Mouse (Mus musculus): ENCODE results near the gene Crebl2. TPM values are rescaled to one million over a fixed set of nuclear protein-coding genes. Genes with fewer than 3 reads are reported as not detected.

Crebl2 gene
- polyA plus RNA-seq, 1 experiment from 2014 or later = 2.2 TPM

- Histone ChIP-seq H3K4me2 (no peak overlapping the region), H3K4me1 (replicated peaks) (peaks cover 3% of the 10 kb centered on the region), H3K27me3 (no peaks in the 10 kb centered on the region), H3K27ac (no peak overlapping the region), H3K4me3 (no peak overlapping the region), H3K9ac (no peak overlapping the region), H3K36me3 (no peaks in the 10 kb centered on the region), H3K9me3 (replicated peaks) (no peaks in the 10 kb centered on the region)
- ATAC-seq (replicated peaks; ENCODE audit: insufficient number of reproducible peaks, insufficient read depth, low FRiP score, low read depth) = no peak
- WGBS = 64% methylated on average over 10 of the region's 10 CpGs
Measured at GRCm38 (mm10) chr6:134822844-134823243, 7.1 kb upstream of the Crebl2 start.

DNA sequence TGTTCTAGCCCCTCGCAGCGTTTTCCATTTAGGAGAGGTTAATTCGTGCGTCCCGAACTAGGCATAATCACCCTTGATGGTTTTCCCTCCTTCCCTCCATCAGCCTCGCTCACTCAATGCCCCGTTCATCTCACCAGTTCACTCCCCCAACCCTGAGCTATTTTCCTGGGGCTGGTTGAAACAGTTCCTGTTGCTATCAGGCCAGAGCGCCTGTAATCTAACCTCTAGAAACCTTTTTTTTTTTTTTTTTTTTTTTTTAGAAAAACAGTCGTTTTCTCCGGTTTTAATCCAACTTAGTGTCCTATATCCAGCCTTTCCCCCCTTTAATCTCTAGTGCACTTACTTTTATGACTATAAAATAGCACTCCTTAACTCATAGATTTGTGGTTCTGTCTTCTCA, 822 bp downstream of the Crebl2 start:
- H3K4me2 ChIP-seq = peak overlapping the region; percentile 76
- H3K9me3 ChIP-seq (replicated peaks) = no peaks in the 10 kb centered on the region
- ATAC-seq (replicated peaks; ENCODE audit: insufficient number of reproducible peaks, insufficient read depth, low FRiP score, low read depth) = no peak
- peak overlapping the region; percentile 52 for H3K9ac ChIP-seq
- H3K4me3 ChIP-seq = peak overlapping the region; percentile 79
- H3K36me3 ChIP-seq = no peaks in the 10 kb centered on the region
- no peaks in the 10 kb centered on the region for H3K27me3 ChIP-seq
- peak overlapping the region; percentile 97 for H3K27ac ChIP-seq
- H3K4me1 ChIP-seq (replicated peaks) = peaks cover 10% of the 10 kb centered on the region
- 1% methylated on average over 10 of the region's 10 CpGs for WGBS

GRCm38 (mm10) chr6:134834585-134835251, 4.8 kb downstream of the Crebl2 start:
- H3K4me3 ChIP-seq = no peak overlapping the region
- no peak overlapping the region for H3K27ac ChIP-seq
- H3K27me3 ChIP-seq = no peaks in the 10 kb centered on the region
- no peak overlapping the region for H3K4me2 ChIP-seq
- H3K9ac ChIP-seq = no peak overlapping the region
- H3K4me1 ChIP-seq (replicated peaks) = no peaks in the 10 kb centered on the region
- no peak for ATAC-seq (replicated peaks; ENCODE audit: insufficient number of reproducible peaks, insufficient read depth, low FRiP score, low read depth)
- 75% methylated on average over 9 of the region's 9 CpGs for WGBS
- H3K9me3 ChIP-seq (replicated peaks) = no peaks in the 10 kb centered on the region
- H3K36me3 ChIP-seq = no peaks in the 10 kb centered on the region

- no peak overlapping the region for H3K4me2 ChIP-seq
- WGBS = 80% methylated on average over 4 of the region's 4 CpGs
- no peak overlapping the region for H3K27ac ChIP-seq
- ATAC-seq (replicated peaks; ENCODE audit: insufficient number of reproducible peaks, insufficient read depth, low FRiP score, low read depth) = no peak
- H3K27me3 ChIP-seq = no peaks in the 10 kb centered on the region
- no peaks in the 10 kb centered on the region for H3K36me3 ChIP-seq
- H3K9me3 ChIP-seq (replicated peaks) = no peaks in the 10 kb centered on the region
- no peaks in the 10 kb centered on the region for H3K4me1 ChIP-seq (replicated peaks)
- H3K4me3 ChIP-seq = no peak overlapping the region
- no peak overlapping the region for H3K9ac ChIP-seq
Measured at GRCm38 (mm10) chr6:134838111-134838510, 8.2 kb downstream of the Crebl2 start.

- WGBS = 56% methylated on average over 2 of the region's 2 CpGs
- H3K9me3 ChIP-seq (replicated peaks) = no peaks in the 10 kb centered on the region
- no peak overlapping the region for H3K27ac ChIP-seq
- no peak overlapping the region for H3K9ac ChIP-seq
- H3K4me2 ChIP-seq = no peak overlapping the region
- no peaks in the 10 kb centered on the region for H3K27me3 ChIP-seq
- no peak for ATAC-seq (replicated peaks; ENCODE audit: insufficient number of reproducible peaks, insufficient read depth, low FRiP score, low read depth)
- H3K36me3 ChIP-seq = no peaks in the 10 kb centered on the region
- H3K4me3 ChIP-seq = no peak overlapping the region
- H3K4me1 ChIP-seq (replicated peaks) = no peaks in the 10 kb centered on the region
Measured at GRCm38 (mm10) chr6:134840346-134840745, 10.4 kb downstream of the Crebl2 start.

DNA sequence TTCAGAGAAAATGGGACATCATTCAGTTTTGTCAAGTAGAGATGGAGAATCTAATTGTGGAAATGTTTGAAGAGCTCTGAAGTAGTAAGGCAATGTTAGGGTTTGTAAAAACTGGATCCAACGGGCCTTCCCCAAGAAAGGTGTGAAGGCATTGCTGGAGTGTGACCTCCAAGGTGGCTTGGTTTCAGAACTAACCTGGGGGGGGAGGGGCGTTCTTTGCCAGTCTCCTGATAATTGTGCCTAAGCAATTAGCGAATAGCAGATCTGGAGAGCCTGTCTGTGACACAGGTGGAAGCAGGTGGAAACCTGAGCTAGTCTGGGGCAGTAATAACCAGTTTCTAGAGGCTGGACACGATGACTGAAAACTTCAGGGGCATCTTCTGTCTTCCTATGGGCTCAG, 15.8 kb downstream of the Crebl2 start:
- no peak overlapping the region for H3K9ac ChIP-seq
- H3K27ac ChIP-seq = no peak overlapping the region
- no peak for ATAC-seq (replicated peaks; ENCODE audit: insufficient number of reproducible peaks, insufficient read depth, low FRiP score, low read depth)
- no peaks in the 10 kb centered on the region for H3K9me3 ChIP-seq (replicated peaks)
- WGBS = 85% methylated on average over 4 of the region's 4 CpGs
- no peaks in the 10 kb centered on the region for H3K4me1 ChIP-seq (replicated peaks)
- H3K4me2 ChIP-seq = no peak overlapping the region
- no peaks in the 10 kb centered on the region for H3K27me3 ChIP-seq
- no peak overlapping the region for H3K4me3 ChIP-seq
- peaks cover 2% of the 10 kb centered on the region; the same call in 1 of the 2 replicates for H3K36me3 ChIP-seq

GRCm38 (mm10) chr6:134846308-134846707, 16.4 kb downstream of the Crebl2 start:
- no peak overlapping the region for H3K4me3 ChIP-seq
- no peak overlapping the region for H3K27ac ChIP-seq
- no peak overlapping the region for H3K4me2 ChIP-seq
- no peaks in the 10 kb centered on the region for H3K27me3 ChIP-seq
- no peak for ATAC-seq (replicated peaks; ENCODE audit: insufficient number of reproducible peaks, insufficient read depth, low FRiP score, low read depth)
- no peaks in the 10 kb centered on the region for H3K4me1 ChIP-seq (replicated peaks)
- WGBS = 76% methylated on average over 6 of the region's 6 CpGs
- no peak overlapping the region for H3K9ac ChIP-seq
- H3K36me3 ChIP-seq = peaks cover 2% of the 10 kb centered on the region; the same call in 1 of the 2 replicates
- no peaks in the 10 kb centered on the region for H3K9me3 ChIP-seq (replicated peaks)

DNA sequence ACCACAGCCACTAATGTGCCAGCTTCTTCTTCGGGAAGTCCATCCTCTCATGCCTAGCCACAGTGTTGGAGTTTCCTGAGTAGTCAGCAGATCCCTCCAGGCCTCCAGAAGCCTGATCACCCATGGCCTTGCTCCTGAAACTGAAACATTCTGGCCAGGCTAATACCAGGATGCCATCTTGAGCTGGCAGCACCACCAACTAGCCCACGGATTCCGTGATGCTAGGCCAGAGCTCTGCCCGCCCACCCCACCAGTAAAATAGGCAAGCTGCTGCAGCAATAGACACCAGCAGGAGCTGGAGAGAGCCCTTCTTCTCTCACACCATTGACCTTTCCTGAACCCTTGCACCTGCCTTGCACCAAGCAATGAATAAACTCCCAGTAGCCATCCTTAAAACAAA, 17.6 kb downstream of the Crebl2 start:
- H3K36me3 ChIP-seq = peaks cover 2% of the 10 kb centered on the region; the same call in 1 of the 2 replicates
- H3K9me3 ChIP-seq (replicated peaks) = no peaks in the 10 kb centered on the region
- H3K27ac ChIP-seq = no peak overlapping the region
- H3K4me2 ChIP-seq = no peak overlapping the region
- 84% methylated on average over 4 of the region's 4 CpGs for WGBS
- H3K4me3 ChIP-seq = no peak overlapping the region
- no peaks in the 10 kb centered on the region for H3K27me3 ChIP-seq
- no peaks in the 10 kb centered on the region for H3K4me1 ChIP-seq (replicated peaks)
- no peak overlapping the region for H3K9ac ChIP-seq
- no peak for ATAC-seq (replicated peaks; ENCODE audit: insufficient number of reproducible peaks, insufficient read depth, low FRiP score, low read depth)

GRCm38 (mm10) chr6:134848197-134848890, 18.4 kb downstream of the Crebl2 start:
- H3K9me3 ChIP-seq (replicated peaks) = no peaks in the 10 kb centered on the region
- peaks cover 2% of the 10 kb centered on the region; the same call in 1 of the 2 replicates for H3K36me3 ChIP-seq
- H3K9ac ChIP-seq = no peak overlapping the region
- no peak overlapping the region for H3K4me3 ChIP-seq
- H3K4me2 ChIP-seq = no peak overlapping the region
- H3K4me1 ChIP-seq (replicated peaks) = no peaks in the 10 kb centered on the region
- H3K27me3 ChIP-seq = no peaks in the 10 kb centered on the region
- WGBS = 74% methylated on average over 5 of the region's 5 CpGs
- no peak for ATAC-seq (replicated peaks; ENCODE audit: insufficient number of reproducible peaks, insufficient read depth, low FRiP score, low read depth)
- no peak overlapping the region for H3K27ac ChIP-seq

DNA sequence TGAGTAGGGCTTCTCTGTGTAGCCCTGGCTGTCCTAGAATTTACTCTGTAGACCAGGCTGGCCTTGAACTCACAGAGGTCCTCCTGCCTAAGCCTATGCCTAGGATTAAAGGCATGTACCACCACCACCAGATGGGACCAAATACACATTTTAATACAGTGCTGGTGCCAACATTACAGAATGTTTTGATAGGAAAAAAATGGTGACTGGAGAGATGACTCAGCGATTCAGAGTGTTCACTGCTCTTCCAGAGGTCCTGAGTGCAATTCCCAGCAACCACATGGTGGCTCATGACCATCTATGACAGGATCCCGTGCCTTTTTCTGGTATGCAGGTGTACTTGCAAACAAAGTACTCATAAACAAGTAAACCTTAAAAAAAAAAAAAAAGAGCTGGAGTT, 19.5 kb downstream of the Crebl2 start:
- H3K4me2 ChIP-seq = no peak overlapping the region
- H3K27me3 ChIP-seq = no peaks in the 10 kb centered on the region
- ATAC-seq (replicated peaks; ENCODE audit: insufficient number of reproducible peaks, insufficient read depth, low FRiP score, low read depth) = no peak
- H3K4me3 ChIP-seq = no peak overlapping the region
- H3K4me1 ChIP-seq (replicated peaks) = no peaks in the 10 kb centered on the region
- H3K36me3 ChIP-seq = peaks cover 2% of the 10 kb centered on the region; the same call in 1 of the 2 replicates
- H3K9me3 ChIP-seq (replicated peaks) = no peaks in the 10 kb centered on the region
- WGBS = 77% methylated on average over 2 of the region's 2 CpGs
- H3K27ac ChIP-seq = no peak overlapping the region
- no peak overlapping the region for H3K9ac ChIP-seq

DNA sequence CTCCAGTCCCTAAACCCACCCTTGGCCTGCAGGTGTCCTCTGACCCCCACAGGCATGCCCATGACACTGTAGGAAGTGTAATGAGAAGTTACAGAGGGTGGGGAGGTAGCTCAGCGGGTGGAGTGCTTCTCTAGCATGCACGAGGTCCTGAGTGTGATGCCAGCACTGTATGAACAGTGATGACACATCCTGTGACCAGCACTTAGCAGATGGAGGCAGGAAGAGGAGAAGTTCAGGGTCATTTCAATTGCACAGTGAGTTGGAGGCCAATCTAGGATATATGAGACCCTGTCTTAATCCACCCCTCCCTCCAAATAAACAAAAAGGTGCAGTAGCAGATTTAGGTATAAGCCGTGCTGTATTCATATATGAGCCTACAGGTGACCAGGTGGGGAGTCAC, 20.0 kb downstream of the Crebl2 start:
- H3K4me1 ChIP-seq (replicated peaks) = no peaks in the 10 kb centered on the region
- peaks cover 2% of the 10 kb centered on the region; the same call in 1 of the 2 replicates for H3K36me3 ChIP-seq
- no peaks in the 10 kb centered on the region for H3K9me3 ChIP-seq (replicated peaks)
- H3K9ac ChIP-seq = no peak overlapping the region
- no peak overlapping the region for H3K4me2 ChIP-seq
- H3K4me3 ChIP-seq = no peak overlapping the region
- 71% methylated on average over 3 of the region's 3 CpGs for WGBS
- H3K27ac ChIP-seq = no peak overlapping the region
- no peaks in the 10 kb centered on the region for H3K27me3 ChIP-seq
- no peak for ATAC-seq (replicated peaks; ENCODE audit: insufficient number of reproducible peaks, insufficient read depth, low FRiP score, low read depth)

DNA sequence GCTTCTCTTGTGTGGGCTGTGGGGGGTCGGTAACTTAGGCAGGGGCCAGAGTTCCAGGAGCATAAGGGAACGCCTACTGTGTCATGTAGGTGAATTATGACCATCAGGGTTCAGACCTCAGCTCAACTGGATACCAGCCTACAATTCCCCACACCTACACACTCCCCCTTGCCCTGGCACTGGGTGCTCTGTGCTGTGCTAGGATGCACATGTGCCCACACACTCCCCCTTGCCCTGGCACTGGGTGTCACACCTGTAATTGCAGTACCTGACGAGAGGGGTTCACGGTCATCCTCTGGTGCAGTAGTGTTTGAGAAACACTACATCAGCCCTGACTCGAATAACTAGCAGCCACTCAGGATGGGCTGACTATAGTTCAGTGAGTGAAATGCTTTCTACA, 24.8 kb downstream of the Crebl2 start:
- H3K27ac ChIP-seq = no peak overlapping the region
- H3K9ac ChIP-seq = no peak overlapping the region
- no peak for ATAC-seq (replicated peaks; ENCODE audit: insufficient number of reproducible peaks, insufficient read depth, low FRiP score, low read depth)
- H3K9me3 ChIP-seq (replicated peaks) = no peaks in the 10 kb centered on the region
- H3K4me1 ChIP-seq (replicated peaks) = 0 out of 2 replicates have a peak, but pooled peaks cover 3% of the 10 kb centered on the region
- WGBS = 86% methylated on average over 5 of the region's 5 CpGs
- H3K36me3 ChIP-seq = peaks cover 3% of the 10 kb centered on the region; the same call in 1 of the 2 replicates
- no peak overlapping the region for H3K4me3 ChIP-seq
- H3K27me3 ChIP-seq = no peaks in the 10 kb centered on the region
- no peak overlapping the region for H3K4me2 ChIP-seq

Measured in heart, embryonic 15.5 days (tissue).